Mouse (Mus musculus) embryonic facial prominence, embryonic 10.5 days (tissue): ENCODE results near the gene Snx25. TPM values are rescaled to one million over a fixed set of nuclear protein-coding genes. Genes with fewer than 3 reads are reported as not detected.

Experiments
- DNase-seq: peaks from one replicate; pipeline ENCODE4 v3.0.0-alpha.2; 2017; ENCODE audit warnings: low spot score
- H3K27ac ChIP-seq: fragments of 300-500 bp; sonication (generic); replicated peaks from 2 replicates; pipeline ENCODE4 v1.5.1; 2016; ENCODE audit warnings: mild to moderate bottlenecking
- H3K27me3 ChIP-seq: fragments of 300-500 bp; sonication (generic); replicated peaks from 2 replicates; pipeline ENCODE4 v1.6.1; 2016; ENCODE audit warnings: low read depth, mild to moderate bottlenecking; ENCODE audit not compliant: poor library complexity, severe bottlenecking
- H3K36me3 ChIP-seq: fragments of 300-500 bp; sonication (generic); replicated peaks from 2 replicates; pipeline ENCODE4 v1.6.1; 2016; ENCODE audit warnings: mild to moderate bottlenecking, moderate library complexity
- H3K4me1 ChIP-seq: fragments of 300-500 bp; sonication (generic); 2 replicates; pipeline ENCODE4 v1.6.1; 2016
- H3K4me3 ChIP-seq: fragments of 300-500 bp; sonication (generic); 2 replicates; pipeline ENCODE4 v1.5.1; 2016; ENCODE audit warnings: mild to moderate bottlenecking, moderate library complexity
- H3K9me3 ChIP-seq: fragments of 300-500 bp; sonication (generic); 2 replicates; pipeline ENCODE4 v1.6.1; 2016; ENCODE audit warnings: mild to moderate bottlenecking
- WGBS: fragments of 180-500 bp; shearing (Covaris S2); methylation state at CpG from one replicate; pipeline ENCODE4 v1.1.7; 2016; 5-methylcytosine and 5-hydroxymethylcytosine counted together
- polyA plus RNA-seq: library from polyadenylated mRNA; unstranded; fragments of >200 nt; fragmentation: Nextera tagmentation; extraction: Ambion mirVana; gene quantifications from 2 replicates; pipeline ENCODE4 v1.2.1, GENCODE M21; 2016

The Snx25 gene
- polyA plus RNA-seq, 1 experiment from 2014 or later: 4.1 TPM

DNA sequence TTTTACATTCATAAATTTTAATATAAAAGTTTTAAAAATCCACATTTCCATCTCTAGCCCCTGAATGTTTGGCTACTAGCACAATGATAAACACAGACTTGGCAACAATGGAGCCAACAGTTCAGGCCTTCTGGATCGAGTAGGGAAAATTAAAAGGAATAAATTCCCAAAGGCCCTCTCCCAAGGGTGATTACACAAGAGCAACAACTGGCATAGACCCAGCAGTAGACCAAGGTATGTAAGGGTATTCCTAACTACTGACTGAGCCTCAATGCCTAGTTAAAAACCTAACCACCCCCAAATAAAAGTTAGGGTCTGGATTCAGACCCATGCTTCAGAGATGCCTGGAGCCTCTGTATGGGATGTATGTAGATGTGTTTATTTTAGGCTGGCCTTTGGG lies 112.3 kb downstream of the Snx25 start:
- no peak for DNase-seq
- no peaks in the 10 kb centered on the region for H3K27me3 ChIP-seq
- no peak overlapping the region for H3K4me3 ChIP-seq
- 91% methylated on average over 1 of the region's 1 CpGs for WGBS
- H3K36me3 ChIP-seq: peaks cover 16% of the 10 kb centered on the region
- H3K4me1 ChIP-seq: no peaks in the 10 kb centered on the region
- H3K9me3 ChIP-seq: no peaks in the 10 kb centered on the region
- H3K27ac ChIP-seq: no peak overlapping the region

DNA sequence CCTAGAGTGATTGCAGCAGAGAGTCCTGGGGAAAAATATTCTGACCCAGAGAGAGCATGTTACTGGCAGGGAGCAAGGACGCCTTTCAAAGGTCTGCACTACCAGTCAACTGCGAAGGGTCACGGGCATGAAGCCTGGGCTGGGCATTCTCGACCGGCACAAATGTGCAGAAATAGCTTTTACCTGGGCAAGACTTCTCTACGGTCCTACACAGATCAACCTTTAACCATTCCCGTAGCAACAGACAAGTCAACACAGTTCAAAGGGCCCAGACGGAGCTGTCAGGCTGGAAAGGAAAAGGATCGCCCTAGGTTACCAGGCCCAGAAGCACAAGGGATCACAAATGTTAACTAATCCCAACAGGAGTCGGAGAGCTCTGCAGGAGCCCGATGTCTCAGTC lies 115.7 kb downstream of the Snx25 start:
- peaks cover 13% of the 10 kb centered on the region for H3K36me3 ChIP-seq
- DNase-seq: no peak
- H3K27me3 ChIP-seq: no peaks in the 10 kb centered on the region
- H3K4me1 ChIP-seq: 0 out of 2 replicates have a peak, but pooled peaks cover 4% of the 10 kb centered on the region
- H3K4me3 ChIP-seq: no peak overlapping the region
- no peak overlapping the region for H3K27ac ChIP-seq
- no peaks in the 10 kb centered on the region for H3K9me3 ChIP-seq
- WGBS: 73% methylated on average over 11 of the region's 11 CpGs

DNA sequence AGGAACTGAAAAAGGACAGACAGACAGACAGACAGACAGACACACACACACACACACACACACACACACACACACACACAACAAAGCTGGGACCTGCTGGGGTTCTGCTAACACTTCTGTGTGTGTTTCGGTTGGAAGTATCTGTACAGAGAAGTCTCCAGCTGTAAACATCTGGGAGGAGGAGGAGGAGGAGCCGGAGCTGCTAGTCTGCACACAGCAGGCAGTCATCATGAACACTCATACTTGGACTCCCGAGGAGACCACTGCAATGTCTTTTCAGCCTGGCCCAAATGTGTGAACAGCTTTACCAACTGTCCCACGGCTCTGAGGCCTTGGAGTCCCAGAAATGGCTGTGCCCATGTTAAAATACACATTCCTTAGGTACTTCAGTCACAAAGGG lies 127.6 kb downstream of the Snx25 start:
- 74% methylated on average over 4 of the region's 4 CpGs for WGBS
- no peak for DNase-seq
- H3K36me3 ChIP-seq: no peaks in the 10 kb centered on the region
- no peak overlapping the region for H3K4me3 ChIP-seq
- no peaks in the 10 kb centered on the region for H3K27me3 ChIP-seq
- 0 out of 2 replicates have a peak, but pooled peaks cover 3% of the 10 kb centered on the region for H3K4me1 ChIP-seq
- no peaks in the 10 kb centered on the region for H3K9me3 ChIP-seq
- no peak overlapping the region for H3K27ac ChIP-seq

DNA sequence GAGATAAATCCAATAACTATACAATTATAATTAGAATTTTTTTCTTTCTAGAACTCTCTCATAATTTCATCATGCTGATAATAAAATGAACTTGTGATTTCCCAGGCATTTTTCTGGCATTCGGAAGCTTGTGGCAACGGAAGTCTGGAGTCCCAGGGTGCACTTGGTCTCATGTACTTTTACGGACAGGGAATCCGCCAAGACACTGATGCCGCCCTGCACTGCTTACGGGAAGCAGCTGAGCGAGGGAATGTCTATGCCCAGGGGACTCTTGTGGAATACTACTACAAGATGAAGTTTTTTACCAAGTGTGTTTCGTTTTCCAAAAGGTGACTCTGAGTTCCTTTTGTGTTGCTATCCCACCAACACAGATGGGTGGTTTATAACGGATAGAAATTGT lies 129.2 kb downstream of the Snx25 start:
- WGBS: 92% methylated on average over 9 of the region's 9 CpGs
- Histone ChIP-seq H3K27ac (no peak overlapping the region), H3K4me1 (0 out of 2 replicates have a peak, but pooled peaks cover 3% of the 10 kb centered on the region), H3K36me3 (no peaks in the 10 kb centered on the region), H3K9me3 (no peaks in the 10 kb centered on the region), H3K27me3 (no peaks in the 10 kb centered on the region), H3K4me3 (no peak overlapping the region)
- DNase-seq: no peak

DNA sequence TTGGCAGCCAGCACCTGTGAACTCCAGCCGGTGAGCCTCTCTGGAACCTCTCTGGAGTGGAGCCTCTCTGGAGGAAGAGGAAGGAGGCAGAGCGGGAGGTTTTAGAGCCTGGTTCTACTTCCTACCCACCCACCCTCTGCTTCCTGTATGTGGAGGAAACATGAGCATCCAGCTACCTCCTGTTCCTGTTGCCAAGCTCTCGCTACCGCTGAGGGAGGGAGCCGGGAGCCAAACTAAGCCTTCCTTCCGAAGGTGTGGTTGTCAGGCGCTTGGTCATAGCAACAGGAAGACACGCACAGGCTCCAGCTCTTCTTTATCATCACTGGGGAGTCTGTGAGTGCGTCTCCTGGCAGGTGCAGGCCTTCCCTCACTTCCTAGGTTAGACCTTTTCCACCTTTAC lies 129.8 kb downstream of the Snx25 start:
- Histone ChIP-seq H3K4me3 (no peak overlapping the region), H3K27ac (no peak overlapping the region), H3K27me3 (no peaks in the 10 kb centered on the region), H3K36me3 (no peaks in the 10 kb centered on the region), H3K4me1 (0 out of 2 replicates have a peak, but pooled peaks cover 3% of the 10 kb centered on the region), H3K9me3 (no peaks in the 10 kb centered on the region)
- 84% methylated on average over 9 of the region's 9 CpGs for WGBS
- DNase-seq: no peak

DNA sequence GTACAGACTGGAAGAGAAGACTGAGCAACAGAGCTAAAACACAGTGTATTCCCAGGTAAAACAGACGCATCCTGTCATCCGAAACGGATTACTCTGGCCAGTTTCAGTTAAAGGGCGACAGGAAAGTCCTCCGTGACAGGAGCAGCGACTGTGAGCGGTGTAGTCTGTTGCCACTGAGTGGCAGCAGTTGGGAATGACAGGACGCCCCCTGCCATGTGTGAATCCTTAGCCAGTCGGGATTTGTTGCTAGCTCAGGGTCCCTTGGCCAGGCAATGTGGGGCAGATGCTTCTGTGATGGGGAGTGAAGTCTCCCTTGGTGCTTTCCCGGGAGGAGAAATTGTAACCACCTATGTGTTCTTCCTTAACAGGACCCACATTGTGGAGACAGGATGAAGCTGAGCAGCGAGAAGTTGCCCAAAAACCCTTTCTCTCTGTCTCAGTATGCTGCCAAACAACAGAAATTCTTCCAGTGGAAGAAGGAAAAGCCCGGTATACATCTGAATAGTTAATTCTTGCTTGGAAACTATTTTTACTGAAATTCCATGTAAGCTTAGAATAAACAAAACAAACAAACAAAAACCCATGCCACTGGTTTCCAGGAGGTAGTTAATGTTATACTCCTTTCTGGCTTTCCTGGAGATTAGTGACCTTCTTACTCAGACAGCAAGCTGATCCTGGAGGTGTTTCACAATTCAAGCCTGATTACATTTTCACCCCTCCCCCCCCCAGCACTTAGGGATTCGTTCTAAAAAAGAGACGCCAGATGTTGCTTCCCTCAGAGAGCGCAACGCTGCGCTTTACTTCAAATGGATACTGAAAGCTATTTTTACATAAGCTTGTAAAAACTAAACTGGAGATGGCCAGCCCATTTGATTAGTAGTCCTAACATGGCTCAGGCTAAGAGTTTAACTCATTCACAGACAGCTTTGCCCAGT lies 140.9 kb downstream of the Snx25 start:
- peak; percentile 55 for DNase-seq
- no peaks in the 10 kb centered on the region for H3K27me3 ChIP-seq
- no peaks in the 10 kb centered on the region for H3K9me3 ChIP-seq
- no peaks in the 10 kb centered on the region for H3K36me3 ChIP-seq
- H3K4me1 ChIP-seq: peaks cover 12% of the 10 kb centered on the region
- peak overlapping the region; percentile 51; the same call in 1 of the 2 replicates for H3K27ac ChIP-seq
- peak overlapping the region; percentile 38 for H3K4me3 ChIP-seq
- WGBS: 14% methylated on average over 17 of the region's 17 CpGs

DNA sequence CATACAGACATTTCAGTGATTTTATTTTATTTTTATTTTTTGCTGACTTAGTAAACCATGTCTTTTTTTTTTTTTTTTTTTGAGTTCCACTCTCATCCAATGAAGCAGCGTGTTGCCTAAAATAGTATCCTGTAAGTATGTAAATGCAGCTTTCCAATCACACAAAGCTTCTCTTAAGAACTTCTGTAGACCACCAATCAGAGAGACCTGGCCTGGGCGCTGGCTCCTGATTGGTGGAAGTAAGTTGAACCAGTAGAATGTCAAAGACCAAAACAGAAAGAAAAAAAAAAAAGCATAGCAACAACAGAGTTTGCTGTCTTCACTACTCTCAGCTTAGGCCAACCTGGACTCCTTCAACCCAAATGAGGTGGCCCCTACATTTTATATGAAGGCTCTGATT lies 141.7 kb downstream of the Snx25 start:
- Histone ChIP-seq H3K27me3 (no peaks in the 10 kb centered on the region), H3K36me3 (no peaks in the 10 kb centered on the region), H3K27ac (no peak overlapping the region), H3K4me1 (peaks cover 13% of the 10 kb centered on the region), H3K4me3 (peak overlapping the region; percentile 38), H3K9me3 (no peaks in the 10 kb centered on the region)
- DNase-seq: peak; percentile 27
- 45% methylated on average over 2 of the region's 2 CpGs for WGBS

DNA sequence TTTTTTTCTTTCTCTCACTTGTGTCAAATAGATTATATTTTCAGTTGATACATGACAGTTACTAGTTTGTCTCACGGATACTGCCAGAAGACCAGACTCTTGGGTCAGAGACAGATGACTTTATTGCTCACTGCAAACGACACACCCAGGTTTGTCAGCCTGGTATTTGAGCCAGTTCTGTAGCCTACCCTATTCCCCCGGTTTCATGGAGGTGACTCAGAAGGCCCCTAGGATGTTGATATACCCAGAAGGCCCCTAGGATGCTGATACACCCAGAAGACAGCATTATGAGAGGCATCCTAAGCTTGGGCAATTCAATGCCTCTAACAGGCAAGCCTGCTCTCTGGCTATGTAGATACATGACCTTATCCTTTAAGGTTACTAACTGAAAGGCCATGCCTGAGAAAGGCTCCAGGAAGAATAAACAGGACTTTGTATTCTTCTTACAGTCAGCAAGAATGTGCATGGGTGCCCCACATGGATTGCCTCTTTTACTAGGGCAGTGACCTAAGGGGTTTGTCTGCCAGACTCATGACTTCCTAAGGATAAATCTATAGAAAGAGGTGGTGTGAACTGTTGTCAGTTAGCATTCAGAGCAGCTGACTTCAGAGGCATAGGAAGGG lies 144.8 kb downstream of the Snx25 start:
- 83% methylated on average over 3 of the region's 3 CpGs for WGBS
- Histone ChIP-seq H3K4me1 (peaks cover 16% of the 10 kb centered on the region), H3K27ac (no peak overlapping the region), H3K27me3 (no peaks in the 10 kb centered on the region), H3K36me3 (no peaks in the 10 kb centered on the region), H3K9me3 (no peaks in the 10 kb centered on the region), H3K4me3 (no peak overlapping the region)
- no peak for DNase-seq

DNA sequence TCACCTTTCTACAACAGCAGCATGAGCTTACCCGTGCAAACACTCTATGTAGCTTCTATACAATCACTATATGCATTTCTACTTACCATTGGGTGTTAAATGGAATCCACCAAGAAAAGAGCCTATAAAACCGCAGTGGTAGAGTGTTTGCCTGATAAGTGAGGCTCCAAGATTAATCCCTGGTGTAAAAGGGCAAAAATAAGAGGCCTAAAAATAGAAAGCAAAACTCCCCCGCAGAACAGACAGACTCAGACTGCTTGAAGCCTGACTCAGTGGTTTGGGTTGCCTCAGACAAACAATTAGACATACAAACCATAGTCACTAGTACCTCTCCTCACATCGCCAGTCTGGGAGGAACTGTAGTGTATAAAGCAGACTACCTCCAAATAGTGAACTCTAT lies 146.4 kb downstream of the Snx25 start, which contains the start of gene Ankrd37:
TSS of gene Ankrd37 (minus strand) at position 112 of the 400 bp plus-strand sequence.
- DNase-seq: no peak
- no peaks in the 10 kb centered on the region for H3K27me3 ChIP-seq
- WGBS: 77% methylated on average over 4 of the region's 4 CpGs
- no peak within 1 kb of the TSS for H3K4me3 ChIP-seq
- H3K27ac ChIP-seq: no peak within 1 kb of the TSS
- H3K4me1 ChIP-seq: peaks cover 6% of the 10 kb centered on the region
- H3K36me3 ChIP-seq: no peaks in the 10 kb centered on the region
- no peaks in the 10 kb centered on the region for H3K9me3 ChIP-seq

DNA sequence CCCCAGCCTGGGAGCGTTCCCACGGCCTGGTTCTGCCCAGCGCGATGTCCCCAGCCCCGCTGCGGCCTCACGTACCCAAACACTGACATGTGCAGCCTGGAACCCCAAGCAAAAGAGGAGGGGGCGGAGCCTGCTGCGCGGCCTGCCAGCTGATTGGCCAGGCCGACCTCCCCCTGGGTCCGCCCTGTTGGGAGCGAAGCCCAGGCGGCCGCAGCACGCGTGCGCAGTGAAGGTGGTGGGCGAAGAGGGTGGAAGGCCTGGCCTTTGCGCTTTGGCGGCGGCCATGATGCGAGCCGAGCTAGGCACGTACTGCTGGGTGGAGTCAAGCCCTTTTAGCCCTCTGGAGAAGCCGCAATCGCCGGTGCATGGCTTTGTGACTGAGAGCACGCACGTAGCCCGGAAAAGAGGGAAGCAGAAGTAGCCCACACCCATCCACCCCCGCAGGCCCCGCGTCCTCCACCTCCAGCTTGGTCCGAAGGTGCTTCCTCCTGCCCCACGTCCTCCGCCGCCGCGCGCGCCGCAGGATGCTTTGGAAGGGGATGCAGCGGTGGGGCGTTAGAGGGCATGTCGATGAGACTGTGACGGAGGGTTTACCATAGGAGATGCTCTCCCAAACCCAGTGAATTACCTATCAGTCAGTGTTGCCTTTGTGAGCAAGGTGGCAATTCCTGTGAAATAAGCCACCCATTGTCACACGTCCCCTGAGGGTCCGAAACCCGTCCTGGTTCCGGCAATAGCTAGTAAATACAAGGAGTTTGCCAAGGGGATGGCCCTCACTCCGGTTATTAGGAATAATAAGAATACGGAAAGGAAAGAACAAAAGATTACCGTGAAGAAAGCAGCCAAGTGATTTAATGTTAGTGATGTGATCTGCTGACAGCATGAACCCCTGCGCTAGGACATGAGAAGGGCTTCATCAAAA lies 151.9 kb downstream of the Snx25 start:
- 6% methylated on average over 55 of the region's 55 CpGs for WGBS
- DNase-seq: peak; percentile 100
- Histone ChIP-seq H3K9me3 (no peaks in the 10 kb centered on the region), H3K36me3 (peaks cover 25% of the 10 kb centered on the region), H3K4me1 (peaks cover 17% of the 10 kb centered on the region), H3K27me3 (no peaks in the 10 kb centered on the region), H3K4me3 (peak overlapping the region; percentile 66), H3K27ac (peak overlapping the region; percentile 98)

DNA sequence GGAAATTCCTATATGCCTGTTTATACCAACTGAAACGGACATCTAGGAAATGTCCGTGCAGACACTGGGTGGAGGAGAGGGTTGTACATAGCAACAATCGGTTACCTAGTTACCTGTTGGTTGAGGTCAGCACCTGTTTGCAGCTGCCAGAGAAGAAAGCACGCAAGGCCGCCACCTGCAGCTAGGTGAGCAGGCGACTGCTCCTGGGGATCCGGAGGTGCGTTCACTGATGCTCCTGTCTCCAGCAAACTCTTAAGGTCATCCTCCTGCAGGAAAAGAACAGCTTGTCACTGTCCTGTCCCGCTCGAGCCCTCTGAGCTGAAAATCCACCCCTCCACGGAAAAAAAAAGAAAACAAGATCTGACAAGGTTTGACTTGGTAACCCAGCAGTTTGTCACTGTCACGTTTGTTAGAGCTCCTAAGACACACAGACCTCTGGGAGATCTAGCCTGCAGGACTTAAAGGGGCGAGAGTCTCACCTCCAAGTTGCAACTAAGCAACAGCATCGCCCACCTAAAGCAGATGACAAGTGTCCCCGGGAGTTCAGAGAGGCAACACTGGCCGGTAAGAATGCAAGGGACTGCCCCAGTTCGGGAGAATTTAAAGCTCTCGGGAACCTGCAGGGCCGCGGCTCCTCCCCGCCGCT lies 152.7 kb downstream of the Snx25 start, which contains the start of gene Lrp2bp:
TSS of gene Lrp2bp (plus strand) at position 166 of the 646 bp plus-strand sequence.
- H3K9me3 ChIP-seq: no peaks in the 10 kb centered on the region
- peaks cover 29% of the 10 kb centered on the region for H3K36me3 ChIP-seq
- no peaks in the 10 kb centered on the region for H3K27me3 ChIP-seq
- peaks cover 16% of the 10 kb centered on the region for H3K4me1 ChIP-seq
- 5% methylated on average over 22 of the region's 22 CpGs for WGBS
- H3K27ac ChIP-seq: peak within 1 kb of the TSS; percentile 98
- DNase-seq: peak; percentile 34
- peak within 1 kb of the TSS; percentile 66 for H3K4me3 ChIP-seq
